Mouse (Mus musculus) MN1 (cell line): ENCODE measurements around the gene Rps6ka3.

Experiments used
- DNase-seq: peaks from one replicate; pipeline ENCODE4 v3.0.0-alpha.2; 2016; ENCODE audit warnings: low spot score

The Rps6ka3 gene

DNA sequence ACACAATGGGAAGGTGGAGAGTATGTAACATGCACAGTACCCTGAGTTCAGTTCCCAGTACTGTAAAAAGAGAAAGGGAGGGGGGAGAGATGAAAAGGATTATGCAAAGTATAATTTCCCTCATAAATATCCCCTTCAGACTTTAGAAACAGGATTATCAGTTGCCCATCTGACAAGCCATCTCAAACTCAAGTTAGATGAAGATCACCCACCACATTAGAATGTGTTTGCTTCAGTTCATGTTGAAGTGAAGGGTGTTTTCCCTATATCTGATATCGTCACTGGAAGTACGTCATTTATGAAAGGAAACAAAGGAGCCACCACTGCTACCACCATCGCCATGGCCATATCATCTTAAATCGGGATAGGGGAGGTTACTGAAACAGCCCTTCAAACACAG, at the start of gene Rps6ka3:
TSS of gene Rps6ka3 (plus strand) at position 301 of the 400 bp plus-strand sequence.
- DNase-seq, result no peak

DNA sequence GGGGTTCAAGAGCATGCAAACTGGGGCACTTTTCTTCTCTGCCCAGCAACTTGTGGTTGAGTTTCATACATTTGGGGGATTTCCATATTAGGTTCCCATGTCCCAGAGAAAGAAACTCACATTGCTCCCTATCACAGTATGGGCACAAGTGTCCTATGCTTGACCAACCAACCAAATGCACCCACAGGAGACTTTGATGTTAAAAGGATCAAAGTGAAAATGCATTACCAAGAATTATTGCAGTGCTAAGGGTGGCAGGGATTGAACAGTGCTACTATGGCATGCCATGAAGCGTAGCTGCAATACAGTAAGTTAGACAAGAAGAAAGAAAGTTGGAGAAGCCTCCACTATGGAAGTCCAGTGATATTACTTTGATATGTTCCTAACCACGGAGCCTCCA, 40.9 kb upstream of the Rps6ka3 start:
- no peak for DNase-seq

DNA sequence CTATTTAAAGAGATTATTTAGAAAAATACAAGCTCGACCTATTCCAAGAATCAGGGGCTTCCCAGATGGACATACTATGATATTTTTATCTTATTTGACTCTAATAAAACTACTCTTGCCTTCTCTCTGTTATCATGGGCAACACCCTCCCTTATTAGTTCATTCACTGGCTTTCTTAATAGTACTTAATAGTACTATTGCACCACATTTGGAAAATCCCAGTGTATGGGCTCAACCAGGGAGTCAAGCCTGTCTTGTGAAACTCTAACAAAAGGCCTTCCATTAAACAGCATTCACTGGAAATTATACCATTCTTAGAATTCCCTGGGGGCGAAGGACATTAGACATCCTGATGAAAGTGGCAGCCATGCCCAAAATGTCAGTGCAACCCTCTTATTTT, 38.5 kb upstream of the Rps6ka3 start:
- no peak for DNase-seq

DNA sequence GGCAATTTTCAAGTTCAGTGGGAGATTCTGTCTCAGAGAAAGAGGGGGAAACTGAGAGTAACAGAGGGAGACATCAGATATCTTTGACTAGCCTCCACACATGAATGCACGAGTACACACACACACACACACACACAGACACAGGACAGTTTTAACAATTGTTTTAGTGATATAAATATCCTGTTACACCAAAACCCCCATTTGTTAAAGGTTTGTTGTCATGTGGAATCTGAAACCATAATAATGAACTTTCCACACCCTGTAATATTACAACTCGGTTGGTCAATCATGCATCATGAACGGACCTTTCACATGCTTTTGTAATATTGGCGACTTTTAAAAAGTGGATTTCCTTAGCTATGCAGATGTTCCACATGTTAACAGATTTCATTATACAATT, 18.5 kb upstream of the Rps6ka3 start:
- no peak for DNase-seq

DNA sequence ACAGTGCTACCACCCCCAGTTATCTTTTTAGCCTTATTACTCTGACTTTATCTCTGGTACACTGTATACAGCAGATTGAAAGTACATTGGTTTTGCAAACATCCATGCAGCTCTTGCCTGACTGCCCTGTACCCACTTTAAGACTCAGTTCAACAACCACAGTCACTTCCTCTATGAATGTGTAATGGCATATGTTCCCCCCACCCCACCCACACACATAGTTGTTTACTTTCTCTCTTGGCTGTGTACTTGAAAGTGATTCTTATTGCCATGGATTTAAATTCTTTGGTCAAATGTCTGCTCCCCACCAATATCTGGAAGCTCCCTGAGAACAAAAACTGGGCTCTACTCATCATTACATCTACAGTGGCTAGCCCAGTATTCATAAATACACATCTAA, 10.6 kb upstream of the Rps6ka3 start:
- no peak for DNase-seq

DNA sequence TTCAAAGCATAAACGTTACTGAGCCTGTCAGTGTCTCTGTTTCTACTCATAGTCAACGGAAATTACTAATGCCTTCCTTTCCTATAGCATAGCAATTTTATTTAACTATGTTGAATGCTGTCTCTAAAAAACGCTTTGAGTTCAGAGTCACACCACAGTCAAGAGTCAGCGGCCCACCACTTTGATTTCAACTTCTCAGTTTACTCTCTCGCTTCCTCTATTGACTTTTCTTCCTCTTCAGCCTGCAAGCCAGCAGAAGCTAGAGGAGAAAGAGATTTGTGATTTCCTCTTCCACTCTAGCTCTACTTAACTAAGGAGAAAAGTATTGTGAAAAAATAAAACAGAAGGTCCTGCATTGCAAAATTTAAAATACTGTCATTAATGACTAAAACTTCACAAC, 10.0 kb upstream of the Rps6ka3 start:
- no peak for DNase-seq

DNA sequence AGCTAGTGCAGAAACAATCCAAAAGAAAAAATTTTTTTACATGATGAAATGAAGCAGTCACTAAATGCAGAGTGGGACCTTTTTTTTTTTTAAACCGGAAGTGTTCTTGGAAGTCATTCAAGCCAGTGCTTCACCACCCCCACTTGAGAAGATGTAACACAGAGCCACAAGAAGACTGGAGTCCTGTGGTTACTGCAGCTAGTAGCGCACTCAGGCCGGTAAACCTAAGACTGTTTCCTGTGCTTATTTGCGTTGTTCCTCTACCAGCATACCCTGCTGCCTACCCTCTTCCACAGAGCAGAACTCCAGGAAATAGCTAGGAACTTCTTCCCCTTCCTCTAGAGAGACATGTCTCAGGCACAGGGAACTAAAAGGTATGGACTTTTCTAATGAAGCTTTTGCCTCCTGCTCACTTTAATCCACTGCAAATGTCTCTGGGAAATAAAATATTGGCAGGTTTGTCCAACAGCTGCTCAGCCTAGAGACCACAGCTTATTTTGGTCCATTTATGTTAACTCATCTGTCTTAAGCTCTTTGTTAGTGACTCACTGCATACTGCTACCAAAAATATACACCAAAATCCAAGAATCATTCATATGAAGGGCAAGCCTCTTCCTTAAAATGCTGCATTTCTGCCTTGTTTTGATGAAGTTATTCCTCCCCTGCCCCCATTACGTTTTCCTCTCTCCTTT, 931 bp downstream of the Rps6ka3 start:
- DNase-seq, result no peak

DNA sequence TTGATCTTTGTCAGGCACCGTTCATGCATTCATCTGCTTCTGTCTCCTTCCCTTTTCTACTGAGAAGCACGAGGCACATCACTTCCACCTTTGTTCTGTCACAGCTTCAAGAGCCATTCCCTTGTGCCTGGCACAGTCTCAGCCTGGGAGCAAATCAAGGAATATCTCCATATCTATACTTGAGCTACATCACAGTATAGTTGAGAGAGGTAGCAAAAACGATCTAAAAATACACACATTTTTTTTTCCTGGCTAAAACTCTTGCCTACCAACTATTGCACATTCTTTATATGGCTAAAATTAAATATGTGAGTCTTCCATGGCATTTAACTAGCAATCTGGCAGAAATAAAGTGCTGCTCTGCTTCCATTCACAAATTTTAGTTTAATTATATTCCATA, 5.1 kb downstream of the Rps6ka3 start:
- no peak for DNase-seq

DNA sequence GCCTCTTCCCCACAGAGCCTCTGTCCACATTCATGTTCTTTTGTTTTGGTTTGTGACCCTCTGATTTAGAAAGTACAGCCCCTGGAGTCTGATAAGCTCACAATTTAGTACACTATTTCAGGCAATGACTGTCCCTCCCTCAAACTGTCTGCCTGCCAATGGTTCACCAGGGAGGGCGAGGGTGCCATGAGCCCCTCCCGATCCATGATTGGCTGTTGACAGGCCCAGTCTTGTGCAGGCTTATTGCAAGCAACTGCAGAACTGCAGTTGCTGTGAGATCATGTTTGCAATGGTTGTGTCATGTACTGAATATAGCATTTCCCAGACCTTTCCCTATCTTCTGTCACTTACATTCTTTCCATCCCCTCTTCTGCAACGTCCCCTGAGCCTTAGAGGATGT, 12.4 kb downstream of the Rps6ka3 start:
- DNase-seq, result no peak

DNA sequence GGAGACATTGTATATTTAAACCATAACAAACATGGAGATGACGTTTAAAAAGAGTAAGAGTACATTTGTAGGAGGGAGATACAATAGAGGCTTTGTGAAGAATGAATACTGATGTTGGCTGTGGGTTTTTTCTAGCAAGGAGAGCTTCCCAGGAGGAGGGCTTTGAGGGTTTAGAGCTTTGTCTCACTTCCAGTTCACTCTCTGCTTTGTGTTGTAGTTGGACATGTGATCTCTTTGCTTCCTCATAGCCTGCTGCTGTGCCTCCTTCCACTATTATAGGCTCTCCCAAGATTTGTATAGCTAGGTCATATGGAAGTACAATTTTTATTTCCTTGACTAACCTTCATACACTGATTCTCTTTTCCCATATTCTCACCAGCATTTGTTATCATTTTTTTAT, 27.2 kb downstream of the Rps6ka3 start:
- no peak for DNase-seq

DNA sequence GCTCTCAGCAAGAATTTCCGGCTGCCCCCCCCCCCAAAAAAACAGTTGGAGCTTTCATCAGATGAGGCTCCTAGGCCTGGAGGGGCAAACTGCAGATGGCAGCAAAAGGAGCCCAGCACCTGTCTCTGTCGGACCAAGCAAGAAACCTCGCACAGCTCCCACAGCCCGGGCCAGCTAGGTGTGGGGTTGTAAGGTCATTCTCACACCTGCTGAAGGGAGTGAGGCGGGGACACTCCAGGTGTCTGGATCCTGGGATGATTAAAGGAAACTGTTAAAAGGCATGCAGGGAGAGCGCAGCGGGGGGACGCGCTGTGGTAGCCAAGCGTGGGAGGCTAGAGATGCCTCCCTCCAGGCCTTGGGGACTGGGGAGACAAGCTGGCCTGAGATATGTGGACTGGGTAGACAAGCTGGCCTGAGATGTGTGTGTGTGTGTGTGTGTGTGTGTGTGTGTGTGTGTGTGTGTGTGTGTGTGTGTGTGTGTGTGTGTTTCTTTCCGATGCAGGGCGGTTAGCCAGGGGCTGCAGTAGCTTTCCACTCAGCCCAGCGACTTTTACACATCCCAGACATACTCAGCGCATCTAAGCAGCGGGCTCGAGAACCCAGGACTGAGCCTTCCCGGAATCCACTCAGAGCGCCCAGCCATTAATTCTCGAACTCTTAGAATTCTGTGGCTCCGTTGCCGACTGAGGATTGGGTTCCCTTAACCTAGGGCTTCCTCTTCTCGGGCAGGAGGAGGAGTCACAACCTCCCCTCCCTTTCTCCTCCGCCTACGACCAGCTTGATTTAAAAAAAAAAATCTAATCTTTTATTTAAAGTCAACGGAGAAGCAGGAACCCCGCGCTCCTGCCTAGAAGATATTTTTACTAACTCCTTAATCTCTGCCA, 44.1 kb downstream of the Rps6ka3 start:
- DNase-seq, result peak; percentile 55

DNA sequence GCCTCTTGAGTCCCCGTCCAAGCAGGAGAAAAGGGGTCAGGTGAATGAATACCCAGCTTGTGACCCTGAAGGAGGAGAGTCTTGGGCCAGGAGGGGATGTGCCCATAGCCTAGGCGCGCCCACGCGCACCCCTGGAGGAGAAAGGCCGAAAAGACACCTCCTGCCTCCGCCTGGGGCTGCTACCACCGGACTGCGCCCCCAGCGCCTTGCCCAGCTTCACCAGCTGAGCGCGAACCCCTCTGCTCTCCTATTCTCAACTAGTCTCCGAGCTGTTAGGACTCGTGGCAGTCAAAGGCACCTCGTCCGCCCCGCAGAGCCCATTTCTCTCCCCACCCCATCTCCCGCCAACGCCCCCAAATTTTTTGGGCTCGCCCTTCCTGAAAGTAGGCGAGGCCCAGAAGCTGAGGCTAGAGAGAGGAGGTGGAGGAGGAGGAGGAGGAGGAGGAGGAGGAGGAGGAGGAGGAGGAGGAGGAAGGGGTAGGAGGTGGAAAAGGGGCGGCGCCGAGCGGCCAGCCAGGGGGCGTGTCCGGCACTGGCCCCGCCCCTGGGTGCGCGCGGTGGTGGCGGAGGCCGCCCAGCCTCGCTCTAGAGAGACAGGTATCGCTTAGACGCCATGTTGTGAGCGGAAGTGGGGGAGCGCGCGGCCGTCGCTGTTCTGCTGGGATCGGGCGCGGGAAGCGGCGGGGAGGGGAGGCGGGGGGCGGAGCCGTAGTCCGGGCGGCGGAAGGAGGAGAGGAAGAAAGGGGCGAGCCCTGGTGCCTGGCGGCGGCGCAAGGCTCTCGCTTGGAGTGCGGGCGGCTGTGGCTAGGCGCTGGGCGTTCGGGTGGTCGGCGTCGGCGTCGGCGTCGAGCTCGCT, 45.2 kb downstream of the Rps6ka3 start:
- peak; percentile 89 for DNase-seq

DNA sequence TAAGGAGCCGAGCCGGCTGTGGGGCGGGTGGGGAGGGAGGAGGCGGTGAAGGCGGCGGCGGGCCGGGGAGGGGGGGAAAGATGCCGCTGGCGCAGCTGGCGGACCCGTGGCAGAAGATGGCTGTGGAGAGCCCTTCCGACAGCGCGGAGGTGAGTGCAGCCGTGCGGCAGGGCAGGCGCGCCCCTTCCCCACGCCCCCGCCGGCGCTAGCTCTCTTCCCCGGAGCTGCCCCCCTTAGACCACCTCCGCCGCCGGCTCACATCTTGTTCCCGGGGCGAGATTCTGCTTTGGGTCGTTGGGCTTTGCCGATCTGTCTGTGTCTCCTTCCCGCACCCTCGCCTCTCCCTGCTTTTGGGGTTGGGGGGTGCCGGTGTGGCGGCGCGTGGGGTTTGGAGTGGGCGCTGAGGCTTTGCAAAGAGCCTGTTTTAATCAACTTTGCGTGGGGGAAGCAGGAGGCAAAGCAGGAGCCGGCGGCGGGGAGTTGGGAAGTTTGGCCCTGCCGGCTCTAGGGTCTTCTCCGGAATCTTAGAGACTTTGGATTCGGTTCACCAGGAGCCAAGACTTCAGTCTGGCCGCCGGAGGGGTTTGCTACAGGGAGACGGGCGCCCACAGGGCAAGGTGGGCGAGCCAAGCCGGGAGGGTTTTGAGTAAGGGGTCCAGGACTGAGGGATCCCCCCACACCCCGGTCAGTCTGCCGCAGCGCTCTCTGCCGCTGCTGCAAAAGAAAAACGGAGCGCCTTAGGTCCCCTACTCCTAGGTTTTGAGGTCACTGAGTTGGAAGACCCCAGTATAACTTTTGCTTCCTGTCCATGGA, 46.1 kb downstream of the Rps6ka3 start:
- peak; percentile 10 for DNase-seq

DNA sequence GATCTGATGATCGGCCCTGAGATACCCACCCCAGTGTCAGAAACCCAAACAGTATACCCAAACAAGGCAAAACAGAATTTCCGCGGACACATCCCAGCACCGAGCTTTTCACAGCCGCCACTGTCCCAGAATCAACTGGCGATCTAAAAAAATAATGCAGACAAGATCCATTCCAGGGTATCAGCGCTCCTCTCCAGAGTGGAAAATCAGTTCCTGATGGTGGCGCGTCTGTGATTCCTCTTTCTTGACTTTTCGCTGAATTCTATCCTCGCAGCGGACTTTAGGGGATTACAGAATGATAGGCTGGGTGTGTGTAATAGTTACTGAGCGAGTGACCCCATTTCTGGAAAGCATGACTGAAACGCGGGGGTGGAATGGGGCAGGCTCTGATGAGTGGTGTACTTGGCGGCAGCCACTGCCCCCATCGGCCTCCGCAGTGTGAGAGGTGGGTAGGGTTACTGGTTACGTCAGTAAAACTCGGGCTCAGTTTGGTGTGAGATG, 46.9 kb downstream of the Rps6ka3 start:
- peak; percentile 37 for DNase-seq

DNA sequence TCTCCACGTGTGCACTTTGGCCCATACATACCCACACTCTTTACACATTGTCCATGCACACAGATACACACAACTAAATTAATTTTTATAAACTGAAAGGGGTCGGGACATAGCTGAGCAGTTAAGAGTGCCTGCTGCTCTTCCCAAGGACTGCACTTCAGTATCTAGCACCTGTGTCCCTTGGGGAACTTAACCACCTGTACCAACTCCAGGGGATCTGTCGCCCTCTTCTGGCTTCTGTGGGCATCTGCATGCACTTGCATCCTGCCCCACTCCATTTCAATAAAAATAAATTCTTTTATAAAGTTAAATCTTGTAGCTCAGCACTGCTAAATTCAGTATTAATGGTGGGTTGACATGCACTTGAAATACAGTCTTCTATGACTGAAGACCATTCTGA, 54.6 kb downstream of the Rps6ka3 start:
- DNase-seq, result peak; percentile 20

DNA sequence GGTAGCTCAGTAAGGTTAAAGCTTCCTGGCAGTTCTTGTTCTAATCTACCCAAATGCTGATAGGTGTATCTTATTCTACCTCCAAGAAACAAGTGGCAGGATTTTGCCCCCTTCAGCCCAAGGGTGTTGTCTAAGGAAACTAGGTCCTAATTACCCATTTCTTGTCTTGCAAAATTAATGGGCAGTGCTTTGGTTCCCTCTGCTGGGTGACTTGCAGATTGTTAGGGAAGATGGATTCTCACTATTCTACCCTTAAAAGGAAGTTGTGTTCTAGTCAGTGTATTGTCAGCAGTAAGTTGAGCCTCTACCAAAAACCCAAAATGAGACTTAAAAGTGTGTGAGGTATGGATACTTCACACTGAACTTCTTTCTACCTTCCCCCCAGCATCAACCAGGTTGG, 59.0 kb downstream of the Rps6ka3 start:
- DNase-seq, result peak; percentile 43

DNA sequence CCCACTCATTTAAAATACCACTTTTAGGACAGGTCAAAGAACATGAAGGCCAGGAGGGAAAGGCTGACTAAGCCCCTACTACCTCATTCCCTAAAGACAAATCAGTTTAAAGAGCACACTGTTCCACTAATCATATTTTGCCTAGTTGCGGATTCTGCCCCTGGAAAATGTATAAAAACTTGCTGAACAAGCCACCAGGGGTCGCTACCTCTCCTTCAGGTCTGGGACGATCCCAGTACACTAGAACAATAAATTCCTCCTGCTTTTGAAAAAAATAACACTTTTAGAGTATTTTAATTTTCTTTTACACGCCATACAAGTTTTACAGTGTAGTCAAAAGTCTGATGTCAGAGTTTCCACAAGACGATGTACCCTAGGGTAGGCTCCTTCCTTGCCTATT, 76.7 kb downstream of the Rps6ka3 start:
- DNase-seq, result no peak

DNA sequence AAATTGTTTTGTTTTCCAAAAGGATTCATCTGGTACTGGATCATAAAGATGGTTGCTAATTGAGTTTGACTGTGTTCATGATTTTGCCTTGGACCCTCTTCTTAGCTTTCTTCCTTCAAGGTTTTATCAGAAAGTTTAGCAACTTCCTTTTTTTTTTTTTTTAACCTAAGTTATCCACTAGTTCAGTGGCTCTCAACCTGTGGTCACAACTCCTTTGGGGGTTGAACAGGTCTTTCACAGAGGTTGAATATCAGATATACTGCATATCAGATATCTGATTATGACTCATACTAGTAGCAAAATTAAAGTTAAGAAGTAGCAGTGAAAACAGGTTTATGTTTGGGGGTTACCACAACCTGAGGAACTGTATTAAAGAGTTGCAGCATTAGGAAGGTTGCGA, 85.8 kb downstream of the Rps6ka3 start:
- DNase-seq, result no peak

DNA sequence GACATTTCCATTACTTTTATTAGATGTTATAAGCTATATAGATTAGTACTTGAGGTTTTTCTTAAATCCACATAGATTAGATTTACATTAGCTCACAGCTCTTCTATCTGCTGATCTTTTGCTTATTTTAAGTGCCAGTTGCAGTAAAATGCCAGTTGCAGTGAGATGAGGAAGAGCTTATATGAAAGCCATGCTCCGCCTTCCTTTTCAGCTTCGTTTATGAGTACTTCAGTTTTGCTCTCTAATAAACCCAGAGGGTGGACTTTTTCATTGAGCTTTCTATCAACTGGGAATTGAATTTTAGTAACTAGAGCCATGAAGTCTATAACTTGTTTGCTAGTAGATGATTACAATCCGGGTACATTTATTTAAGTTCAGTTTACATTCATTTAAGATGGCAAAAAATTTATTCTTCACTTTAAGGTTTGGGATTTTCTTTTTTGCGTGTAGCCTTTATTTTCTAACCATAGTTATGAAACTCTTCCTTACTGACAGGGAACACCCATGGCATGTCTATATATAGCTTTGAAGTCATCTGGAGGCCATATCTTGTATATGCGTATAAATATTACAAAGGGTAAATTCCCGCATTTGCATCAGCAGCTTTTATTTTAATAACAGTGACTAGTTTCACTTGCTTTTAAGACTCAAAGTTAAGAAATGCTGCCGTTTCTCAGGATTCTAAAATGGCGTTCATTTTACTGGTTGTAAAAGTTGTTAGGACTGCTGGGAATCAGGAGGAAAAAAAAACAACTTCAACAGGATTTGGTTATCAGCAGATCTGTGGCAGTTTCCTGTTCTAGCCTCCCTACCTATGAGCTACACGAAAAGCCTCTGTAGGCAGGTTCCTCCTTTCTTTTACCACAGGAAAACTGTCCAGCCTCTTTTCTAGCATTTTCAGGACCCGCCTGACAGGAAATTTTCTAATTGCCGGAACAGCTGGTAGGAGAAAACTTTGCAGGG, 92.5 kb downstream of the Rps6ka3 start:
- no peak for DNase-seq

DNA sequence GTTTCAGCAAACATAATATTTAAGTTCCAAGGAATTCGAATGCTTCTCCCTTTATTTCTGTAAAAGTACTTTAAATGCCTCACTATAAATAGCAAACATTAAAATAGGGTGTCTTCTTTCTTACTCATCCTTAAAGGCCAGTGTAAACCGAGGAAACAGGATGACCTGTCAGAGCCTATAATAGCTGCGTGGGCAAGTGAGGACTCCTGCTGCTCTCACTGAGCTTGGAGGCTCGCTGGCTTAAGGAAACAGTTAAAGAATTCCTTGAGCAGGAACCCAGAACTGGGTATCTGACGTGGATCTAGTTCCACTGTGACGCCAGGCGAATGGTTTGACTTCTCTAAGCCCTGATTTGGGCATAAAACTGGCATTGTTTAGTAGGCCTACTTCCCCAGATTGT, 105.2 kb downstream of the Rps6ka3 start:
- DNase-seq, result no peak
